Mouse (Mus musculus) stomach, postnatal 0 days (tissue): Measurements from ENCODE around the gene Sgta. TPM values are rescaled to one million over a fixed set of nuclear protein-coding genes. Genes with fewer than 3 reads are reported as not detected.
"Not testable (repeated sequence)": the region's sequence is repeated elsewhere in the genome, so short reads cannot be mapped to it uniquely, and the experiment has no call there.

Source experiments
- ATAC-seq: fragments of 200-750 bp; cut with Nextera tagmentation; 2 replicates; pipeline ENCODE4 v1.8.0; 2017; ENCODE audit not compliant: low FRiP score, low TSS enrichment
- DNase-seq: peaks from one replicate; pipeline ENCODE4 v3.0.0-alpha.2; 2016; ENCODE audit warnings: low spot score
- H3K27ac ChIP-seq: fragments of 300-500 bp; sonication (generic); replicated peaks from 2 replicates; pipeline ENCODE4 v1.5.1; 2014; ENCODE audit warnings: mild to moderate bottlenecking, control low read depth
- H3K27me3 ChIP-seq: fragments of 300-500 bp; sonication (generic); 2 replicates; pipeline ENCODE4 v1.6.1; 2014; ENCODE audit warnings: low read length; ENCODE audit not compliant: control insufficient read depth, insufficient read depth
- H3K36me3 ChIP-seq: fragments of 300-500 bp; sonication (generic); 2 replicates; pipeline ENCODE4 v1.6.1; 2014; ENCODE audit warnings: low read length, mixed read lengths; ENCODE audit not compliant: control insufficient read depth, insufficient read depth
- H3K4me1 ChIP-seq: fragments of 300-500 bp; sonication (generic); replicated peaks from 2 replicates; pipeline ENCODE4 v1.6.1; 2014; ENCODE audit warnings: antibody characterized with exemption; ENCODE audit not compliant: control insufficient read depth, insufficient read depth
- H3K4me2 ChIP-seq: fragments of 300-500 bp; sonication (generic); replicated peaks from 2 replicates; pipeline ENCODE4 v1.6.1; 2014; ENCODE audit warnings: low read depth, mild to moderate bottlenecking, control low read depth, moderate library complexity
- H3K4me3 ChIP-seq: fragments of 300-500 bp; sonication (generic); 2 replicates; pipeline ENCODE4 v1.5.1; 2014; ENCODE audit warnings: low read depth, low read length, control low read depth
- H3K9ac ChIP-seq: fragments of 300-500 bp; sonication (generic); 2 replicates; pipeline ENCODE4 v1.6.1; 2014; ENCODE audit warnings: mild to moderate bottlenecking, low read length, control low read depth, mixed read lengths
- H3K9me3 ChIP-seq: fragments of 300-500 bp; sonication (generic); 2 replicates; pipeline ENCODE4 v1.6.1; 2016; ENCODE audit warnings: low read length; ENCODE audit not compliant: control insufficient read depth
- CTCF ChIP-seq: IDR thresholded peaks from 2 replicates; pipeline ENCODE4 v1.5.1; 2016; ENCODE audit warnings: antibody characterized with exemption, low read depth, mild to moderate bottlenecking, moderate library complexity
- EP300 ChIP-seq: optimal IDR thresholded peaks from 2 replicates; pipeline ENCODE3; 2016; ENCODE audit warnings: antibody characterized with exemption
- WGBS: fragments of 180-500 bp; shearing (Covaris S2); extraction: QIAGEN DNeasy Blood & Tissue Kit; methylation state at CpG from one replicate; pipeline ENCODE4 v1.1.7; 2014; 5-methylcytosine and 5-hydroxymethylcytosine counted together
- polyA plus RNA-seq: library from polyadenylated mRNA; unstranded; fragments of >200 nt; fragmentation: Nextera tagmentation; extraction: Ambion mirVana; gene quantifications from 2 replicates; pipeline ENCODE4 v1.2.1, GENCODE M21; 2015

Sgta gene
- polyA plus RNA-seq, 1 experiment from 2014 or later = 93.7 TPM

DNA sequence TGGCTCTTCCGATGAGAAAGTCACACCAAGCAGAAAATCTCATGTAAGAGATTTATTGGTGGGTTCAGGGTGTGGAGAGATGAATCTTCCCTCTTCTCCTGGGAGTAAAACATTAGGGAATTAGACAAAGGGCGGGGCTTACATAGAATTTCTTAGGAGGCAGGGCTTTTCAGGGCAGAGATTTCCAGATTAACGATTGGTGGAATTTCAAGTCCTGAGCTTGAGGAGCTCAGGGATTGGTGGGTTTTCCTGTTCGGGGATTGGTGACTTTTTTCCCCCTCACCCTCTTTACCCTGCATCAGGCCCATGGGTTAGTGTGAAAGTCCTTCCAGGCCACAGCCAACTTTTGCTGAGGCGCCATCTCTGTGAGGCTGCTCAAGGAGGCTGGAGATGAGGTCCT lies 8.7 kb upstream of the Sgta start:
- Histone ChIP-seq H3K36me3 (0 out of 2 replicates have a peak, but pooled peaks cover 2% of the 10 kb centered on the region), H3K27ac (no peak overlapping the region), H3K27me3 (no peaks in the 10 kb centered on the region), H3K4me2 (no peak overlapping the region), H3K4me1 (no peaks in the 10 kb centered on the region; the same call in 1 of the 2 replicates), H3K4me3 (no peak overlapping the region), H3K9ac (no peak overlapping the region), H3K9me3 (no peaks in the 10 kb centered on the region)
- ATAC-seq (no peak), DNase-seq (no peak)
- TF ChIP-seq EP300 (no peak), CTCF (no peak)
- 62% methylated on average over 5 of the region's 5 CpGs for WGBS

DNA sequence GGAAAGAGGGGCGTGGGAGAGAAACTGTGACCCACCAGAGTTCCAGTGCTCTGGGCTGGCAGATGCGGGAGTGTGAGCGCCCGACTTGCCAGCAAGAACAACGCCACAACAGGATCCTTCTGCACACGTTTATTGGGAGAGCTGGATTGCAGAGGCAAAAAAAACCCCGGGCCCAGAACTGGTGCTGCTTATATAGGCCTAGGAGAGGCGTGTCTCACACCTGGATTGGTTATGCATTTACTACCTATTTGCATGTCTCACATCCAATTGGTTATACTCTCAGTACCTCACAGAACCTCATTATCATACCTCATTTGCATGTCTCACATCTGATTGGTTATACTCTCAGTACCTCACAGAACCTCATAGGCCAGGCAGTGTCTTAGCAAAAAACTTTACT lies 4.5 kb upstream of the Sgta start:
- ATAC-seq, H3K27ac ChIP-seq, H3K4me3 ChIP-seq, DNase-seq, H3K9ac ChIP-seq, H3K36me3 ChIP-seq, H3K9me3 ChIP-seq, H3K4me2 ChIP-seq, H3K4me1 ChIP-seq, H3K27me3 ChIP-seq: not testable (repeated sequence)
- 85% methylated on average over 8 of the region's 8 CpGs for WGBS

GRCm38 (mm10) chr10:81062710-81063109 lies 2.7 kb upstream of the Sgta start:
- Histone ChIP-seq H3K27me3 (no peaks in the 10 kb centered on the region), H3K9ac (no peak overlapping the region), H3K9me3 (no peaks in the 10 kb centered on the region), H3K4me3 (no peak overlapping the region), H3K36me3 (no peaks in the 10 kb centered on the region), H3K4me1 (peaks cover 5% of the 10 kb centered on the region; the same call in 1 of the 2 replicates), H3K4me2 (no peak overlapping the region), H3K27ac (no peak overlapping the region)
- no peak for TF ChIP-seq CTCF
- TF ChIP-seq EP300 = no peak
- ATAC-seq = no peak
- no peak for DNase-seq
- WGBS = 56% methylated on average over 4 of the region's 4 CpGs

GRCm38 (mm10) chr10:81058896-81059295 lies 1.1 kb downstream of the Sgta start:
- no peak overlapping the region for H3K4me3 ChIP-seq
- H3K4me1 ChIP-seq = peaks cover 5% of the 10 kb centered on the region; the same call in 1 of the 2 replicates
- no peaks in the 10 kb centered on the region for H3K9me3 ChIP-seq
- no peak for ATAC-seq
- no peak for TF ChIP-seq CTCF
- TF ChIP-seq EP300 = no peak
- WGBS = 84% methylated on average over 6 of the region's 6 CpGs
- no peak overlapping the region for H3K27ac ChIP-seq
- peak overlapping the region; percentile 86; the same call in 1 of the 2 replicates for H3K4me2 ChIP-seq
- H3K9ac ChIP-seq = peak overlapping the region; percentile 84
- H3K36me3 ChIP-seq = no peaks in the 10 kb centered on the region
- no peaks in the 10 kb centered on the region for H3K27me3 ChIP-seq
- no peak for DNase-seq

GRCm38 (mm10) chr10:81057406-81058130 lies 2.4 kb downstream of the Sgta start:
- Histone ChIP-seq H3K27ac (no peak overlapping the region; the same call in 1 of the 2 replicates), H3K4me3 (no peak overlapping the region), H3K4me1 (peaks cover 5% of the 10 kb centered on the region; the same call in 1 of the 2 replicates), H3K9ac (peak overlapping the region; percentile 9; the same call in 1 of the 2 replicates), H3K27me3 (no peaks in the 10 kb centered on the region), H3K4me2 (no peak overlapping the region), H3K36me3 (no peaks in the 10 kb centered on the region), H3K9me3 (no peaks in the 10 kb centered on the region)
- ATAC-seq (no peak), DNase-seq (no peak)
- WGBS = 85% methylated on average over 23 of the region's 23 CpGs
- TF ChIP-seq CTCF (no peak), EP300 (no peak)

GRCm38 (mm10) chr10:81055802-81056340 lies 4.1 kb downstream of the Sgta start:
- H3K36me3 ChIP-seq = peaks cover 12% of the 10 kb centered on the region
- not testable (repeated sequence) for H3K27me3 ChIP-seq, H3K4me2 ChIP-seq, H3K9ac ChIP-seq, H3K4me3 ChIP-seq, DNase-seq, H3K9me3 ChIP-seq, ATAC-seq, H3K4me1 ChIP-seq, H3K27ac ChIP-seq
- WGBS = 77% methylated on average over 11 of the region's 11 CpGs
